Mouse (Mus musculus): ENCODE results near the gene Samd4b.

Gene Samd4b

GRCm38 (mm10) chr7:28591862-28592261 is 6.1 kb downstream of the Samd4b start:
- no peak for DNase-seq (ENCODE audit: extremely low read depth, low read depth, low spot score)

- DNase-seq (ENCODE audit: extremely low read depth, low read depth, low spot score) = no peak
Observed at GRCm38 (mm10) chr7:28587644-28588043, 10.3 kb downstream of the Samd4b start.

GRCm38 (mm10) chr7:28586663-28587411 is 11.1 kb downstream of the Samd4b start:
- DNase-seq (ENCODE audit: extremely low read depth, low read depth, low spot score) = no peak

GRCm38 (mm10) chr7:28585001-28585400 is 12.9 kb downstream of the Samd4b start:
- no peak for DNase-seq (ENCODE audit: extremely low read depth, low read depth, low spot score)

GRCm38 (mm10) chr7:28584468-28584867 is 13.5 kb downstream of the Samd4b start:
- no peak for DNase-seq (ENCODE audit: extremely low read depth, low read depth, low spot score)

GRCm38 (mm10) chr7:28583570-28584344 is 14.2 kb downstream of the Samd4b start:
- no peak for DNase-seq (ENCODE audit: extremely low read depth, low read depth, low spot score)

GRCm38 (mm10) chr7:28582841-28583240 is 15.1 kb downstream of the Samd4b start:
- DNase-seq (ENCODE audit: extremely low read depth, low read depth, low spot score) = no peak

- DNase-seq (ENCODE audit: extremely low read depth, low read depth, low spot score) = no peak
Observed at GRCm38 (mm10) chr7:28581721-28582120, 16.2 kb downstream of the Samd4b start.

GRCm38 (mm10) chr7:28579826-28580225 is 18.1 kb downstream of the Samd4b start:
- no peak for DNase-seq (ENCODE audit: extremely low read depth, low read depth, low spot score)

- no peak for DNase-seq (ENCODE audit: extremely low read depth, low read depth, low spot score)
Observed at GRCm38 (mm10) chr7:28578543-28579053, 19.3 kb downstream of the Samd4b start.

GRCm38 (mm10) chr7:28577826-28578542 is 20.0 kb downstream of the Samd4b start:
- DNase-seq (ENCODE audit: extremely low read depth, low read depth, low spot score) = no peak

- DNase-seq (ENCODE audit: extremely low read depth, low read depth, low spot score) = no peak
Observed at GRCm38 (mm10) chr7:28576271-28576914, 21.6 kb downstream of the Samd4b start.

GRCm38 (mm10) chr7:28575597-28575996 is 22.3 kb downstream of the Samd4b start:
- no peak for DNase-seq (ENCODE audit: extremely low read depth, low read depth, low spot score)

- no peak for DNase-seq (ENCODE audit: extremely low read depth, low read depth, low spot score)
Observed at GRCm38 (mm10) chr7:28573236-28573635, 24.7 kb downstream of the Samd4b start.

GRCm38 (mm10) chr7:28572689-28573088 is 25.3 kb downstream of the Samd4b start:
- no peak for DNase-seq (ENCODE audit: extremely low read depth, low read depth, low spot score)

- no peak for DNase-seq (ENCODE audit: extremely low read depth, low read depth, low spot score)
Observed at GRCm38 (mm10) chr7:28570982-28571682, 26.8 kb downstream of the Samd4b start.

- DNase-seq (ENCODE audit: extremely low read depth, low read depth, low spot score) = peak; percentile 91
Observed at GRCm38 (mm10) chr7:28570291-28570981, 27.5 kb downstream of the Samd4b start.

- DNase-seq (ENCODE audit: extremely low read depth, low read depth, low spot score) = no peak
Observed at GRCm38 (mm10) chr7:28568253-28568652, 29.7 kb downstream of the Samd4b start.

- no peak for DNase-seq (ENCODE audit: extremely low read depth, low read depth, low spot score)
Observed at GRCm38 (mm10) chr7:28567539-28567938, 30.4 kb downstream of the Samd4b start.

GRCm38 (mm10) chr7:28565407-28565806 is 32.5 kb downstream of the Samd4b start:
- DNase-seq (ENCODE audit: extremely low read depth, low read depth, low spot score) = no peak
